Mouse (Mus musculus) ES-Bruce4 (cell line): ENCODE measurements around the gene Cntfr. TPM values are rescaled to one million over a fixed set of nuclear protein-coding genes. Genes with fewer than 3 reads are reported as not detected.

Source experiments
- H3K27ac ChIP-seq: 2 replicates; pipeline ENCODE4 v1.5.1; 2012; ENCODE audit warnings: low read length, inconsistent platforms; ENCODE audit not compliant: insufficient read depth
- H3K27me3 ChIP-seq: 2 replicates; pipeline ENCODE4 v1.6.1; 2012; ENCODE audit warnings: mild to moderate bottlenecking, low read length, inconsistent platforms; ENCODE audit not compliant: control insufficient read depth, poor library complexity, insufficient read depth, severe bottlenecking
- H3K36me3 ChIP-seq: 2 replicates; pipeline ENCODE4 v1.6.1; 2012; ENCODE audit warnings: inconsistent platforms, mild to moderate bottlenecking, low read length, moderate library complexity; ENCODE audit not compliant: control insufficient read depth, poor library complexity, insufficient read depth, severe bottlenecking
- H3K4me1 ChIP-seq: one replicate; pipeline ENCODE4 v1.8.1; 2011; ENCODE audit warnings: low read length; ENCODE audit not compliant: control insufficient read depth, insufficient read depth
- H3K4me3 ChIP-seq: 2 replicates; pipeline ENCODE4 v1.5.1; 2011; ENCODE audit warnings: low read depth, mild to moderate bottlenecking, low read length
- H3K9ac ChIP-seq: 2 replicates; pipeline ENCODE4 v1.6.1; 2012; ENCODE audit warnings: low read depth, mild to moderate bottlenecking, inconsistent platforms; ENCODE audit not compliant: poor library complexity, severe bottlenecking
- H3K9me3 ChIP-seq: replicated peaks from 2 replicates; pipeline ENCODE4 v1.6.1; 2012; ENCODE audit warnings: mild to moderate bottlenecking, low read length, inconsistent platforms; ENCODE audit not compliant: control insufficient read depth, poor library complexity, insufficient read depth, severe bottlenecking
- CTCF ChIP-seq: IDR thresholded peaks from one replicate; pipeline ENCODE4 v1.8.1; 2011; ENCODE audit warnings: low read depth, low read length
- EP300 ChIP-seq: IDR thresholded peaks from 2 replicates; pipeline ENCODE4 v1.6.1; 2011; ENCODE audit warnings: low read depth, low read length; ENCODE audit not compliant: insufficient read depth
- POLR2A ChIP-seq: IDR thresholded peaks from one replicate; pipeline ENCODE4 v1.8.1; 2011; ENCODE audit warnings: low read length; ENCODE audit not compliant: insufficient read depth
- polyA plus RNA-seq: library from polyadenylated mRNA; stranded (reverse); fragments of >200 nt; gene quantifications from 2 replicates; pipeline ENCODE4 v1.2.4, GENCODE M21; 2011; ENCODE audit warnings: low read depth; ENCODE audit not compliant: missing spikeins, insufficient read depth, insufficient read length

Cntfr gene
- polyA plus RNA-seq, 1 experiment = 23.9 TPM

DNA sequence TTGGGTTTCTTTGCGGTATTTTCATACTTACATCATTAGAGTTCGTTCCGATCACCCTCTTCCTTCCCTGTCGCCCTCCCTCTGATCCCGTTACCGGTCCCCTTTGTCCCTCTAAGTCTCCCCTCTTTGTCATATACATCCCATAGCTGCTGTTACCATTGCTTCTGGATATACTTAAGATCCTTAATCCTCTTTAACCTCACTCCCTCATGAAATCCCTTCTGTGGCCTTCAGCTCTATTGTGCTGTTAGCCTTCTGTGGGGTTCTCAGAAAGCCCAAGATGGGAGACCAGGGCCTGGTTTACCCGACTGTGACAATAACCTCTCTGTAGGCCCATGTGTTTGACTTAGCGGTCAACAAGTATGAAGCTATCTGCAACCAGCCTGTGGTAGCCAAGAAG, 62.3 kb downstream of the Cntfr start:
- no peak overlapping the region for H3K4me3 ChIP-seq
- no peak overlapping the region for H3K27ac ChIP-seq
- no peaks in the 10 kb centered on the region for H3K27me3 ChIP-seq
- H3K4me1 ChIP-seq = peaks cover 7% of the 10 kb centered on the region
- H3K36me3 ChIP-seq = no peaks in the 10 kb centered on the region
- no peak overlapping the region for H3K9ac ChIP-seq
- H3K9me3 ChIP-seq = no peaks in the 10 kb centered on the region
- TF ChIP-seq POLR2A (no peak), EP300 (no peak), CTCF (no peak)

DNA sequence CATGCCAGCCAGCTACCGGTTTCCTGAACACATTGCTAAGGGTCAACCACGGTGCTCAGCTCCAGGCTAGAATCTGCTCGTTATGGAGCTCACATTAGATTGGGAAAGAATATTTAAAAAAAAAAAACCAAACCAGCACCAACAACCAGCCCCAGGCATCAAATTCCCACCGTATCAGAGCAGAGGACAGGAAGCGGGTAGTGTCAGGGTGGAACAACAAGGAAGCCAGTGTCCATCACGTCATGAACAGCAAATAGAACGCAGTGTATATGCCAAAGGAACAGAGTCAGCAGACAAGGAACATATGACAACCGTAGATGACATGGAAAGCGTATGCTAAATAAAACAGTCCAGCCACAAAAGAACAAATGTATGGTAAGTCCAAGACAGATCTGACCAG, 63.9 kb downstream of the Cntfr start:
- H3K9ac ChIP-seq = no peak overlapping the region
- H3K9me3 ChIP-seq = no peaks in the 10 kb centered on the region
- no peaks in the 10 kb centered on the region for H3K27me3 ChIP-seq
- no peaks in the 10 kb centered on the region for H3K36me3 ChIP-seq
- TF ChIP-seq CTCF = no peak
- no peak for TF ChIP-seq EP300
- no peak for TF ChIP-seq POLR2A
- H3K27ac ChIP-seq = no peak overlapping the region
- peaks cover 13% of the 10 kb centered on the region for H3K4me1 ChIP-seq
- H3K4me3 ChIP-seq = no peak overlapping the region

DNA sequence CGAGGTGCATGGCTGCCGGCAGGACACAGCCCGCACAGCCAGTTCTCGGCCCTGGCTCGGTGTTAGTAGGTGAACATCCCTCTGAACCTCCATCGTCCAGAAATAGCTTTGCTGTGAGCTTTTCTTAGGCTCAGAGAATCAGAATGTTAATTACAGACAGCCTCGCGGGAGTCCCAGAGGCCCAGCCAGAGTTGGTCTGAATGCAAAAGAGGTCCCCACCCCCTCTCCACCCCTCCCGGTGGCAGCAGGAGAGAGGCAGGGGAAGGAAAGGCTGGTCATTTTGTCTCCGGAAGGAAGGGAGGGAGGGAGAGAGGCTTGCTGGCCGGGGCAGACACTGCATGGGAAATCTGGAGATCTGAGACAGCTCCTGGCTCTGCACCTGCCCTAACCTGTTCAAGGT, 65.5 kb downstream of the Cntfr start:
- peak overlapping the region; percentile 81 for H3K27ac ChIP-seq
- H3K9me3 ChIP-seq = no peaks in the 10 kb centered on the region
- H3K36me3 ChIP-seq = no peaks in the 10 kb centered on the region
- TF ChIP-seq CTCF (no peak), EP300 (0 out of 2 replicates have a peak, but pooled peaks have one; percentile 59), POLR2A (peak; percentile 58)
- peak overlapping the region; percentile 22; the same call in 1 of the 2 replicates for H3K4me3 ChIP-seq
- peaks cover 18% of the 10 kb centered on the region for H3K4me1 ChIP-seq
- H3K27me3 ChIP-seq = no peaks in the 10 kb centered on the region
- peak overlapping the region; percentile 15; the same call in 1 of the 2 replicates for H3K9ac ChIP-seq

DNA sequence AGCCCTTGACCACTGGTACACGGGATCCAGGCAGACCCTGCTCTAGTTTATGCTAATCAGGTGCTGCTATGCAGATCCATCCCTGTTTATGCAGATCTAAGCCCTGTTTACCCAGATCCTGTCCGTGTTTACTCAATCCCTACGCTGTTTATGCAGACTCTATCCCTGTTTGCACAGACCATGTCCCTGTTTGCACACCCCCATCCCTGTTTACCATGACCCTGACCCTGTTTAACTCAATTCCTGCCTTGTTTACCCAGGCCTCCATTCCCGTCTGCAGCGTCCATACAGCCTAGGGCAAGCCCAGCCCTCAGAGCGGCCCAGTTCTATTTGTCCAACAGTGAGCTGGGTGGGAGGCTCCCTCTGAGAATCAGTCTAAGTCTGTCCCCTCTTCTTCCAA, 66.7 kb downstream of the Cntfr start:
- Histone ChIP-seq H3K27me3 (no peaks in the 10 kb centered on the region), H3K9me3 (no peaks in the 10 kb centered on the region), H3K36me3 (no peaks in the 10 kb centered on the region), H3K4me1 (peaks cover 18% of the 10 kb centered on the region), H3K27ac (0 out of 2 replicates have a peak overlapping the region, but pooled peaks have one; percentile 19), H3K9ac (no peak overlapping the region), H3K4me3 (peak overlapping the region; percentile 9; the same call in 1 of the 2 replicates)
- 0 out of 2 replicates have a peak, but pooled peaks have one; percentile 14 for TF ChIP-seq EP300
- no peak for TF ChIP-seq CTCF
- TF ChIP-seq POLR2A = no peak

DNA sequence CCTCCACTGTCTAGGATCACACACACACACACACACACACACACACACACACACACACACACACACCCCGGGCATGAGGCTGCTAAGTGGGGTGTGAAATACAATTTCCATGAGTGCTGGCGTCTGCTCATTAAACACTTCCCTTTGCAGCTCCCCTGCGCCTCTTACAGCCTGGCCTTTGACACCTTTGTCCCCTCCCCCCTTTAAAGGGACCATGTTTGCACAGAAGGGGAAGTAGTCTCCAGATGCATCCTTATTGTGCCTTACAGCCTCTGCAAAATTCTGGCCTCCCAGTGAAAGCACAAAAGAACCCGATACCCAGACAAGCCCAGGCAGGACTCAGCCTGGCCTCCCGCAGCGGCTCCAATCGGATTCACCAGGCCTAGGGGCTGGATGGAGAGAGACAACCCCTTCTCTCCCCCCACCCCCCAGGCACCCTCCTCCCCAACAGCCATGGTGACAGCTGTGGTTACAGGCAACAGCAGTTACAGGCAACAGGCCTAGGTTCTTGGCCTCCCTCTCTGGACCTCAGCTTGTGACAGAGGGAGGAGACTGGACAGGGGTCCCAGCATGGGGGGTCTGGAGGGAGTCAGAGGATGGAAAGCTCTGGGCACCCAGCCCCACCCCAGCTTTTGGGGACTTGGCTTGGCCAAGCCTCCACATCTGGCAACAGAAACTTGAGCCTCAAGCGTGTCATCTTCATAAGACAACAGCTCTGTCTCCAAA, 68.5 kb downstream of the Cntfr start:
- TF ChIP-seq EP300 = 0 out of 2 replicates have a peak, but pooled peaks have one; percentile 48
- no peak for TF ChIP-seq CTCF
- Histone ChIP-seq H3K27ac (peak overlapping the region; percentile 86), H3K36me3 (no peaks in the 10 kb centered on the region), H3K27me3 (no peaks in the 10 kb centered on the region), H3K9ac (peak overlapping the region; percentile 21; the same call in 1 of the 2 replicates), H3K4me1 (peaks cover 15% of the 10 kb centered on the region), H3K9me3 (no peaks in the 10 kb centered on the region), H3K4me3 (no peak overlapping the region)

GRCm38 (mm10) chr4:41622071-41622470, 74.8 kb downstream of the Cntfr start:
- Histone ChIP-seq H3K27me3 (no peaks in the 10 kb centered on the region), H3K27ac (no peak overlapping the region), H3K9me3 (no peaks in the 10 kb centered on the region), H3K9ac (no peak overlapping the region), H3K4me3 (no peak overlapping the region), H3K4me1 (no peaks in the 10 kb centered on the region), H3K36me3 (no peaks in the 10 kb centered on the region)
- TF ChIP-seq POLR2A (no peak), CTCF (no peak), EP300 (no peak)
